Mouse (Mus musculus) spleen, adult 2 months (tissue): Measurements from ENCODE around the gene Rab6b.
"Not testable (repeated sequence)": the region's sequence is repeated elsewhere in the genome, so short reads cannot be mapped to it uniquely, and the experiment has no call there.

Experiments
- CTCF ChIP-seq: fragments of 200-500 bp; IDR thresholded peaks from 2 replicates; pipeline ENCODE4 v1.5.1; 2011; ENCODE audit warnings: mild to moderate bottlenecking, inconsistent platforms; ENCODE audit not compliant: insufficient read depth, insufficient read length, insufficient replicate concordance; ENCODE audit errors: extremely low read depth
- POLR2A ChIP-seq: fragments of 200-500 bp; IDR thresholded peaks from 2 replicates; pipeline ENCODE4 v1.6.1; 2011; ENCODE audit warnings: low read depth, low read length, inconsistent platforms

DNA sequence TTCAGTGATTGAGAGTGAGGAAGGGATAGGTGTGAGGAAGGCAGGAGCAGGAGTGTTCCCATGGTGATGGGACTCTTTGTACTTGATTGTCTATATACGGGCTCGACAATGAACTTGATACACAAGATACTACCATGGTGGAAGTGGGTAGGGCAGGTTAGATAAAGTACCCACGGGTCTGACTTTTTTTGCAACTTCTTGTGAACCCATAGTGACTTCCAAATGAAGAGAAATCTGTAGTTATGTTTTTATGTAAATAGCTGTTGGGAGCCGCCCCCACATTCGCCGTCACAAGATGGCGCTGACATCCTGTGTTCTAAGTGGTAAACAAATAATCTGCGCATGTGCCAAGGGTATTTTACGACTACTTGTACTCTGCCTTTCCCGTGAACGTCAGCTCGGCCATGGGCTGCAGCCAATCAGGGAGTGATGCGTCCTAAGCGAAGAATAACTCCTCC lies 3.2 kb upstream of the Rab6b start:
- TF ChIP-seq CTCF, POLR2A: not testable (repeated sequence)
